Mouse (Mus musculus) kidney, adult 2 months (tissue): ENCODE measurements around the gene Ugt2b34.

Source experiments
- CTCF ChIP-seq: fragments of 200-500 bp; conservative IDR thresholded peaks from 2 replicates; pipeline ENCODE4 v1.5.1; 2011; ENCODE audit warnings: low read depth, mild to moderate bottlenecking, control low read depth, low read length, moderate library complexity, mixed read lengths; ENCODE audit not compliant: insufficient read depth, insufficient read length
- POLR2A ChIP-seq: fragments of 200-500 bp; IDR thresholded peaks from one replicate; pipeline ENCODE4 v1.6.1; 2011; ENCODE audit warnings: low read depth, low read length, control low read depth

DNA sequence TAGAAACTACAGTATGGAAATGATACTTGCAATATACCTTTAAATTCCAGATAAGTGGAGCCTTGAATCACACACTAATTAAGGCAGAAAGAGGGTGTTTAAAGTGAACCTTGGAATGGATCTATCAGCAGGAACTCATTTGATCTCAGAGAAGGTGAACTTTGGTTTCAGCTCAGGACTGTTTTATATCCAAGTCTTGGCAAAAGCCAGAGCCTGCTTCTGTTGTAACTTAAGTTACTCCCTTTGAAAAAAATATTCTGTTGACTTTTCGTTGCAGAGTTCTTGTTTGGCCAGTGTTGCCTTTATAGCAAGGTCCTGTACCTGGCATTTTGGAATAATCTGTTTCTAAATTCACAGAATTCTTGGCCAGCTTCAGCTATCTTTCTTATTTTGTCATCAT lies 4.0 kb upstream of the Ugt2b34 start:
- TF ChIP-seq CTCF = no peak
- TF ChIP-seq POLR2A = no peak
